Mouse (Mus musculus) intestine, embryonic 16.5 days (tissue): ENCODE measurements around the gene Sirt2. TPM values are rescaled to one million over a fixed set of nuclear protein-coding genes. Genes with fewer than 3 reads are reported as not detected.

Experiments used
- ATAC-seq: fragments of 200-750 bp; cut with Nextera tagmentation; 2 replicates; pipeline ENCODE4 v1.8.0; 2017; ENCODE audit warnings: moderate TSS enrichment, moderate library complexity
- H3K27ac ChIP-seq: fragments of 300-500 bp; sonication (generic); 2 replicates; pipeline ENCODE4 v1.5.1; 2014; ENCODE audit warnings: mild to moderate bottlenecking, low read length
- H3K27me3 ChIP-seq: fragments of 300-500 bp; sonication (generic); replicated peaks from 2 replicates; pipeline ENCODE4 v1.6.1; 2014; ENCODE audit warnings: low read length, control low read depth, mixed read lengths; ENCODE audit not compliant: control insufficient read depth, insufficient read depth
- H3K36me3 ChIP-seq: fragments of 300-500 bp; sonication (generic); 2 replicates; pipeline ENCODE4 v1.6.1; 2014; ENCODE audit warnings: low read length, control low read depth; ENCODE audit not compliant: control insufficient read depth, insufficient read depth
- H3K4me1 ChIP-seq: fragments of 300-500 bp; sonication (generic); 2 replicates; pipeline ENCODE4 v1.6.1; 2014; ENCODE audit warnings: low read length, control low read depth, mixed read lengths; ENCODE audit not compliant: control insufficient read depth, insufficient read depth
- H3K4me2 ChIP-seq: fragments of 300-500 bp; sonication (generic); 2 replicates; pipeline ENCODE4 v1.6.1; 2014; ENCODE audit warnings: low read depth, low read length, control low read depth
- H3K4me3 ChIP-seq: fragments of 300-500 bp; sonication (generic); 2 replicates; pipeline ENCODE4 v1.5.1; 2014; ENCODE audit warnings: mild to moderate bottlenecking, low read length
- H3K9ac ChIP-seq: fragments of 300-500 bp; sonication (generic); 2 replicates; pipeline ENCODE4 v1.6.1; 2014; ENCODE audit warnings: low read depth, low read length
- H3K9me3 ChIP-seq: fragments of 300-500 bp; sonication (generic); 2 replicates; pipeline ENCODE4 v1.6.1; 2016; ENCODE audit warnings: low read length, control low read depth; ENCODE audit not compliant: control insufficient read depth
- WGBS: fragments of 180-500 bp; shearing (Covaris S2); extraction: QIAGEN DNeasy Blood & Tissue Kit; methylation state at CpG from one replicate; pipeline ENCODE4 v1.1.7; 2014; 5-methylcytosine and 5-hydroxymethylcytosine counted together
- polyA plus RNA-seq: library from polyadenylated mRNA; unstranded; fragments of >200 nt; fragmentation: Nextera tagmentation; extraction: Ambion mirVana; gene quantifications from 2 replicates; pipeline ENCODE4 v1.2.1, GENCODE M21; 2015

The Sirt2 gene
- polyA plus RNA-seq, 1 experiment from 2014 or later, result 71.9 TPM

- Histone ChIP-seq H3K4me2 (peak within 1 kb of the TSS; percentile 95), H3K4me1 (peaks cover 26% of the 10 kb centered on the region), H3K27me3 (no peaks in the 10 kb centered on the region), H3K9ac (peak within 1 kb of the TSS; percentile 96), H3K4me3 (peak within 1 kb of the TSS; percentile 73), H3K27ac (peak within 1 kb of the TSS; percentile 99), H3K9me3 (no peaks in the 10 kb centered on the region), H3K36me3 (peaks cover 6% of the 10 kb centered on the region; the same call in 1 of the 2 replicates)
- WGBS, result 3% methylated on average over 35 of the region's 35 CpGs
- ATAC-seq, result peak; percentile 8
Measured at GRCm38 (mm10) chr7:28808221-28808941, 41.8 kb downstream of the Sirt2 start, which contains the start of gene Hnrnpl. Gene Hnrnpl, plus strand, starts transcription at chr7:28808541.

- Histone ChIP-seq H3K27me3 (no peaks in the 10 kb centered on the region), H3K4me1 (peaks cover 24% of the 10 kb centered on the region), H3K9me3 (no peaks in the 10 kb centered on the region), H3K4me3 (peak overlapping the region; percentile 73), H3K9ac (peak overlapping the region; percentile 96), H3K4me2 (peak overlapping the region; percentile 95), H3K27ac (peak overlapping the region; percentile 99), H3K36me3 (peaks cover 11% of the 10 kb centered on the region)
- 0% methylated on average over 32 of the region's 32 CpGs for WGBS
- ATAC-seq, result peak; percentile 62
Measured at GRCm38 (mm10) chr7:28808957-28809393, 42.4 kb downstream of the Sirt2 start.

GRCm38 (mm10) chr7:28809401-28810089, 43.0 kb downstream of the Sirt2 start:
- under 1% methylated on average over 35 of the region's 35 CpGs for WGBS
- H3K36me3 ChIP-seq, result peaks cover 16% of the 10 kb centered on the region
- peak; percentile 34 for ATAC-seq

GRCm38 (mm10) chr7:28810107-28811066, 43.9 kb downstream of the Sirt2 start:
- peak; percentile 89 for ATAC-seq
- Histone ChIP-seq H3K9ac (peak overlapping the region; percentile 96), H3K4me2 (peak overlapping the region; percentile 95), H3K27me3 (no peaks in the 10 kb centered on the region), H3K4me3 (peak overlapping the region; percentile 73), H3K9me3 (no peaks in the 10 kb centered on the region), H3K4me1 (peaks cover 33% of the 10 kb centered on the region), H3K27ac (peak overlapping the region; percentile 99), H3K36me3 (peaks cover 23% of the 10 kb centered on the region)
- WGBS, result under 1% methylated on average over 68 of the region's 70 CpGs

More at GRCm38 (mm10) chr7:28809401-28810089, 43.0 kb downstream of the Sirt2 start:
- H3K27ac ChIP-seq, result peak overlapping the region; percentile 99
- H3K4me3 ChIP-seq, result peak overlapping the region; percentile 73
- no peaks in the 10 kb centered on the region for H3K9me3 ChIP-seq
- H3K27me3 ChIP-seq, result no peaks in the 10 kb centered on the region
- peak overlapping the region; percentile 95 for H3K4me2 ChIP-seq
- peak overlapping the region; percentile 96 for H3K9ac ChIP-seq
- H3K4me1 ChIP-seq, result peaks cover 26% of the 10 kb centered on the region

GRCm38 (mm10) chr7:28811228-28811627, 44.7 kb downstream of the Sirt2 start:
- WGBS, result under 1% methylated on average over 40 of the region's 40 CpGs
- Histone ChIP-seq H3K9me3 (no peaks in the 10 kb centered on the region), H3K27me3 (no peaks in the 10 kb centered on the region)

GRCm38 (mm10) chr7:28811640-28812275, 45.2 kb downstream of the Sirt2 start:
- ATAC-seq, result no peak
- Histone ChIP-seq H3K9me3 (no peaks in the 10 kb centered on the region), H3K36me3 (peaks cover 35% of the 10 kb centered on the region), H3K27ac (peak overlapping the region; percentile 97), H3K27me3 (no peaks in the 10 kb centered on the region), H3K4me1 (peaks cover 46% of the 10 kb centered on the region), H3K9ac (peak overlapping the region; percentile 92), H3K4me2 (peak overlapping the region; percentile 78), H3K4me3 (peak overlapping the region; percentile 73)
- WGBS, result 6% methylated on average over 7 of the region's 7 CpGs

More at GRCm38 (mm10) chr7:28811228-28811627, 44.7 kb downstream of the Sirt2 start:
- Histone ChIP-seq H3K9ac (peak overlapping the region; percentile 92), H3K4me2 (peak overlapping the region; percentile 78), H3K4me1 (peaks cover 42% of the 10 kb centered on the region), H3K36me3 (peaks cover 32% of the 10 kb centered on the region), H3K27ac (peak overlapping the region; percentile 97), H3K4me3 (peak overlapping the region; percentile 73)
- peak; percentile 21; the same call in 1 of the 2 replicates for ATAC-seq

GRCm38 (mm10) chr7:28812436-28812835, 45.9 kb downstream of the Sirt2 start:
- H3K9ac ChIP-seq, result peak overlapping the region; percentile 92
- H3K4me3 ChIP-seq, result peak overlapping the region; percentile 73
- WGBS, result 46% methylated on average over 4 of the region's 4 CpGs
- H3K9me3 ChIP-seq, result no peaks in the 10 kb centered on the region
- peaks cover 42% of the 10 kb centered on the region for H3K36me3 ChIP-seq
- H3K27ac ChIP-seq, result peak overlapping the region; percentile 97
- no peak for ATAC-seq
- H3K4me1 ChIP-seq, result peaks cover 53% of the 10 kb centered on the region
- H3K4me2 ChIP-seq, result peak overlapping the region; percentile 78
- no peaks in the 10 kb centered on the region for H3K27me3 ChIP-seq

GRCm38 (mm10) chr7:28812949-28813348, 46.4 kb downstream of the Sirt2 start:
- Histone ChIP-seq H3K4me2 (peak overlapping the region; percentile 78), H3K36me3 (peaks cover 44% of the 10 kb centered on the region), H3K9ac (peak overlapping the region; percentile 92), H3K9me3 (no peaks in the 10 kb centered on the region), H3K4me1 (peaks cover 50% of the 10 kb centered on the region), H3K27ac (peak overlapping the region; percentile 97; the same call in 1 of the 2 replicates), H3K4me3 (peak overlapping the region; percentile 73), H3K27me3 (no peaks in the 10 kb centered on the region)
- 64% methylated on average over 5 of the region's 5 CpGs for WGBS
- ATAC-seq, result no peak
